Mouse (Mus musculus) kidney, postnatal 10 days (tissue): Measurements from ENCODE around the gene Hpf1.

ENCODE experiments used
- DNase-seq: peaks from one replicate; pipeline ENCODE4 v3.0.0; 2021; ENCODE audit warnings: mixed read lengths

The Hpf1 gene

GRCm38 (mm10) chr8:60900147-60900546 lies 9.9 kb downstream of the Hpf1 start:
- no peak for DNase-seq

- DNase-seq = no peak
Observed at GRCm38 (mm10) chr8:60912081-60912480, 21.9 kb downstream of the Hpf1 start.

GRCm38 (mm10) chr8:60912554-60912953 lies 22.3 kb downstream of the Hpf1 start:
- DNase-seq = no peak

GRCm38 (mm10) chr8:60919069-60919468 lies 28.9 kb downstream of the Hpf1 start:
- DNase-seq = no peak

- DNase-seq = no peak
Observed at GRCm38 (mm10) chr8:60920176-60920575, 30.0 kb downstream of the Hpf1 start.

- DNase-seq = no peak
Observed at GRCm38 (mm10) chr8:60933617-60934016, 43.4 kb downstream of the Hpf1 start.

- DNase-seq = no peak
Observed at GRCm38 (mm10) chr8:60938717-60939424, 48.7 kb downstream of the Hpf1 start.

- DNase-seq = no peak
Observed at GRCm38 (mm10) chr8:60942867-60943266, 52.6 kb downstream of the Hpf1 start.

- no peak for DNase-seq
Observed at GRCm38 (mm10) chr8:60947503-60947902, 57.3 kb downstream of the Hpf1 start.

- DNase-seq = no peak
Observed at GRCm38 (mm10) chr8:60949859-60950258, 59.6 kb downstream of the Hpf1 start.

GRCm38 (mm10) chr8:60951271-60951670 lies 61.1 kb downstream of the Hpf1 start:
- no peak for DNase-seq

GRCm38 (mm10) chr8:60951757-60952156 lies 61.5 kb downstream of the Hpf1 start:
- no peak for DNase-seq

GRCm38 (mm10) chr8:60952803-60953202 lies 62.6 kb downstream of the Hpf1 start:
- DNase-seq = no peak

- DNase-seq = peak; percentile 69
Observed at GRCm38 (mm10) chr8:60954281-60955014, 64.2 kb downstream of the Hpf1 start.

GRCm38 (mm10) chr8:60956847-60957246 lies 66.6 kb downstream of the Hpf1 start:
- DNase-seq = no peak
